Mouse (Mus musculus) E14TG2a.4 (cell line): ENCODE data around the gene Eln.

Experiments
- CTCF ChIP-seq: conservative IDR thresholded peaks from 2 replicates; pipeline ENCODE4 v1.5.1; 2014; ENCODE audit warnings: low read length
- POU5F1 ChIP-seq: IDR thresholded peaks from 2 replicates; pipeline ENCODE4 v1.6.1; 2014; ENCODE audit warnings: low read length, borderline replicate concordance

- TF ChIP-seq CTCF: no peak
- no peak for TF ChIP-seq POU5F1
Observed at GRCm38 (mm10) chr5:134763326-134763725, 16.2 kb upstream of the Eln start.
